Mouse (Mus musculus) gonadal fat pad, adult 2 months (tissue): ENCODE data around the gene Spata4. TPM values are rescaled to one million over a fixed set of nuclear protein-coding genes. Genes with fewer than 3 reads are reported as not detected.
"Not testable (repeated sequence)": the region's sequence is repeated elsewhere in the genome, so short reads cannot be mapped to it uniquely, and the experiment has no call there.

ENCODE experiments used
- DNase-seq: peaks from one replicate; pipeline ENCODE4 v3.0.0-alpha.2; 2012; ENCODE audit warnings: low read depth
- polyA plus RNA-seq: library from polyadenylated mRNA; depleted of rRNA; stranded (reverse); fragments of >200 nt; gene quantifications from 2 replicates; pipeline ENCODE4 v1.2.3, GENCODE M21; 2012; rRNA removed

The Spata4 gene
- polyA plus RNA-seq, result 0.88 and 1.2 TPM in 2 replicates

DNA sequence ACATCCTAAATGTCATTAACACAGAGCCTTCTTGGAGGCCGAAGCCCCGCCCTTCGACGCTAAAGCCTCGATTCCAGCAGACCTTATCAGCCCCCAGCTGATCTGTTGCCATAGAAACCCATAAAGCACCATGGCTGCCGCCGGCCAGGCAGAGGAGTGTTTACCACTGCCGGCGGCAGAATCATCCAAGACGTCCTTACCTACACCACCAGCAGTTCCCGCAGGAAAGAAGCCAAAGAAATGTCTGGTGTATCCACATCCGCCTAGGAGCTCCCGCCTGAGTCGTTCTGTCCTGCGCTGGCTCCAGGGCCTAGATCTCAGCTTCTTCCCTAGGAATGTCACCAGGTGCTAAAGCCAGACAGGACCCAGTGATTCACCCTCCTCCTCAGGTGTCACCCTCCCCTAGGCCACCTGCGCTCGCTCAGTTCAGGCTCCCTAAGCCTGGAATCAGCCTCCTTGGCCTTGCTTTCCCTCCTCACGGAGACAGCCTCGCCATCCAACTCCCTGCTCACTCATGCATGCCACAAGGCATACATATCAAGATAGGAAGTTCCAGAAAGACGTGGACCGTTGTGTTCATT, at the start of gene Spata4:
TSS of gene Spata4 (plus strand) at position 111 of the 581 bp plus-strand sequence.
- no peak for DNase-seq

- no peak for DNase-seq
These were observed 45.7 kb upstream of the Spata4 start for GRCm38 (mm10) chr8:54554921-54555320.

DNA sequence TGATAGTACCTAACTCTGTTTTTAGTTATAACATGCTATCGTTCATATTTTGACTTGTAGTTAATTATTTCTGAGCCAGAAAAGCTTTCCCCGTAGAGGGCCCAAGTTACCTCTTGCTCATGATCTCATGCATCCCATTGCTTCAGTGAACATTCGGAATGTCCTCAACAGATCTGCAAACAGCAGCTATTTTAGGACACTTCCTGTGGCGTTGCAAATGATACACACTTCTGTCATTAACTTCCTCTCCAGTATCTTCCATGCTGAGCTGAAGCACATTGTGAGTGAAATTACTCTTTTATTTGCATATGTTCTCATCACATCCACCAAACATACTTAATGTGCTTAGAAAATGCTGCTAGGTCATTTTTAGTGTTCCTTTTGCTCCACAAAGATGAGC, 38.4 kb upstream of the Spata4 start:
- no peak for DNase-seq

GRCm38 (mm10) chr8:54565181-54565580, 35.4 kb upstream of the Spata4 start:
- DNase-seq, result no peak

DNA sequence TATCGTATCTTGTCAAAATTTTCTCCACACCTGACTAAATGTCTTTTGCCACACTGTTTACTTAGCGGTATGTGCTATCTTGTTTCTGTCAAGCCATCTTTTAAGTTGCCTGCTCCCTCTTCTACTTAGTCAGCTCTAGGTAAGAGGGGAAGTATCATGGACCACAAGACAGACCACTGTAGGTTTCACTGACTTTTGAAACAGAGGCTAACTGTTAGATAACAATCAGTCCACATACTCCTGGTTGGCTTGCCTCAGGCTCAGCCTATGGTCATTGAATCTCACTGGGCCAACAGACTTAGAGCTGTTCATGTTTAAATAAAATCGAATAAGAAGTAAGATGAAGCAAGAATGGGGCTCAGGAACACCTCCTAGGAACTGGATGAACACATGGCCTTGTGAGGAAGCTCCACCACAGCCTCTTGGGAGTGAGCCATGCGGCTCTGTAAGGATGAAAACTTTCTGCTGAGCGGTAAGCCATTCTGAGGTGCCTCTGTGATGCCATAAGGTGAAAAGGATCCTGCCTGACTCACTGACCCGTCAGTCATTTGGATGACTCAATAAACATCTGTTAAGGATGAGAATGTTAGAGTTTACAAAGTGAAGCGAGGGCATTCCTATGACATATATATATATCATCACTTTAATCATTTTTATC, 34.8 kb upstream of the Spata4 start:
- no peak for DNase-seq

GRCm38 (mm10) chr8:54567168-54567567, 33.4 kb upstream of the Spata4 start:
- DNase-seq, result no peak

DNA sequence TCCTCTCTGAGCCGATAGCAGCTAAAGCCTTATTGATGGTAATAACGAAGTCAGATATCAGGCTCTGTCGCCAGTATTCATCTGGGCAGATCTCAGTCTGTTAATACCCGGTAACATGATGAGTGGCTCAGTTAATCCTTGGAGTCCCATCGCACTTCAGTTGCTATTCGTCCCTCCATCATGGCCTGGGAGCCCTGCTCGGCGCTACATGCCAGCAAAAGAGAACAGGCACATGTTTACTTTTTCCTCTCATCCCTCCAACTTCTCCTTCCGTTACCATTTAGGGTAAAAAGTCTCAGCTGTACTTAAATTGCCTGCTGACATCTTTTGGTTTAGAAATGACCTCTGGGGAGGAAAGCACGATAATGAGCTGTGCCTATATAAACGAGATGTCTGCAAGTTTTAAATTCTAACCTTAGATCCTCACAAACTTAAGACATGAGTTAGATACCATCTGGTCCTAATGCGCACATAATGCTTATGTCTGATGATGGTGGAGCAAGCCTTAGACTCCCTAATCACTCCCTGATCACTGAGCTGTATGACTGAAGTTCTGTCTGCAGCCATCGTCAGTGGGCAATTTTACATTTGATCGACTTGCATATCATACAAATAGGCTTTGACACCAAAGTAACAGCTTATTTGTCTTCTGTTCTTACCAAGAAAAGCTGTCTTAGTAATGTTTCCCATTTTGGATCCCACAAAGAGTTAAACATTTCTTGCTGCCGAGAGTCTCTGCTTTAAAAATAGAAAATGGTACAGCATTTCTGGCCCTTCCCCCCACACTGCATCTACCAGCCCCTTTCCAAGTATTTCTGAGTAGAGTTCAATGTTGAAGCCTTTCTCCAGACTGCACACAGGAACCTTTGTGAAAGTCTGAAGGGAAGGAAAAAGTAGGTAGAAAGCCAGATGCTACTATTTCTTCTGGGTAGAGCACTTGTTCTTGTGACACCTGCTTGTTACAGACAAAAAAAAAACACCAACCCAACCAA, 29.7 kb upstream of the Spata4 start:
- no peak for DNase-seq

- DNase-seq, result no peak
These were observed 19.1 kb upstream of the Spata4 start for GRCm38 (mm10) chr8:54581436-54581835.

DNA sequence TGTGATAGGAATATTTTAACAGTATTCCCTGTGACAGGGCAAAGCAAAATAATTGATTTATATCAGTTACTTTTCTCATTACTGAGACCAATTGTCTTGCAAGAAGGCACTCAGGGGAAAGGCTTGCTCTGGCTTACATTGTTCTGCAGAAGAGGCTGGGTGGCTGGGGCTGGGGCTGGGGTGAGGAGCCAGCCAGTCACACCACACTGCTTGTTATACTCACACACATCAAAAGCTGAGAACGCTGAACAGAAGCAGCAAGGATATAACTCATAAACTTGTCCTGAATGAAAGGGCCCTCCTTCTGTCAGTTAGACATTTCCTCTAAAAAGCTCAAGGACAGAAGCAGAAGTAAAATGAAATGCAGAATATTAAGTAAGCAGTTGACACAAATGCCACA, 17.7 kb upstream of the Spata4 start:
- no peak for DNase-seq

- DNase-seq, result no peak
These were observed 5.9 kb upstream of the Spata4 start for GRCm38 (mm10) chr8:54594634-54595033.

DNA sequence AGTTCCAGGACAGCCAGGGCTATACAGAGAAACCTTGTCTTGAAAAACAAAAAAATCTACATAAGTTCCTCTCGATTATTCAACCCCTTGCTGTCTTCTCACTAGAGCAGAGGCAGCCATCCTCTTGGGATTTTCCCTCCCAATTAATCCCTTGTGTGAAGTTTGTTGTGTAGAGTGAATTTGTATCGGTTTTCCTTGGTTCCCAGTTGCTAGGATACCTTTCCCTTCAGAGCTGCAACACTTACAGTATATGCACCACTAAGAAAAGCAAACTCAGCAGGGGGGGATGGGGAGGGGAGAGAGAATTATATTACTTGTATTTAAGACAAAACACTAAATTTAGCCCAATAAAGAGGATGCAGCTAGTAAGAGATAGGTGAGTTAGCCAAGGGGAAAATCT, 4.5 kb upstream of the Spata4 start:
- no peak for DNase-seq

- DNase-seq, result no peak
These were observed 3.6 kb upstream of the Spata4 start for GRCm38 (mm10) chr8:54596940-54597339.

DNA sequence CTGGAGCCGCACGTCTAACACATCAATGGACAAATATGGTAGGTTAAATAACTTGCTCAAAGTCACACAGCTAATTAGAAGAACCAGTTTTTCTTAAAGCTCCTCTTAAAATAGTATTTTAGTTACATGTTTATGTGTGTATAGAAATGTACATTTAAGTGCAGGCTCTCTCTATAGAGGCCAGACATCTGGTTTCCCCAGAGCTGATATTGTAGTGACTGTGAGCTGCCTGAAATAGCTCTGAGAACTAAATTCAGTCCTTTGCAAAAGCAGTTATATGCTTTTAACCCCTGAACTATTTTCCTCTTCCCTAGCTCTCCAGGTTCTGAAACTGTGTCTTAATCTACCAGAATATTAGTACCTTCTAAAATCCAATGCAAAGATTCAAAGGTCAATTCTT, 3.2 kb upstream of the Spata4 start:
- DNase-seq, result no peak

DNA sequence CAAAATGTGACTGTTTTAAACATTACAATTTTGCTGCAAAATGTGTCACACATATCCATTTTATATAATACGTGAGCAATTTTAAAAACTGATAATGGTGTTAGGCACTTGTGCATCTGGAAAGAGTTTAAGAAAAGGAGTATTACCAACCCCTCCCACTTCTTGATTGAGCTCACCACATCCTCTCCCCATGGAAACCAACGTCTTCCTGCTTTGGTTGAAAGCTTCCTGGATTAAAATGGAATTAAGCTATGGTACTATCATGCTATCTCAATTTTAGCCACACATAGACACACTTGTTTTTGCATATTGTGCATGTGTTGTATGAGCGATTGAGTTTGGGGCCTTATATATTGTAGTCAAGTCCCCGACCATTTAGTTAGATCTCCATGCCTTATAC, 2.9 kb downstream of the Spata4 start:
- DNase-seq, result no peak

DNA sequence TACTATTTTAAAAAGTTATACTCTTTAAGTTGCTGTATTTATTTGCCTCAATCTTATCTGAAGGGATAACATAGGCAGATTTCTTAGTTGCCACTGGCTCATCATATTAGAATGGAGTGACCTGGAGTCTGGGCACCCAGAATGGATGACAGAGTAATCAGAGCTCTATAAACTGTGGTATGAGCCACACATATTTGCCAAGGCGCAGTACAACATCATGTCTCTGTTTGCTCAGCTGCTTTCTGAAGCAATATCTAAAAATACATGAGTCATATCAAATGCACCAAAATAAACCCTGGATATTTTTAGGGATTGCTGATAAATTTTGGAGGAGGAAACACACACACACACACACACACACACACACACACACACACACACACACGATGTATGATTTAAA, 8.8 kb downstream of the Spata4 start:
- no peak for DNase-seq

DNA sequence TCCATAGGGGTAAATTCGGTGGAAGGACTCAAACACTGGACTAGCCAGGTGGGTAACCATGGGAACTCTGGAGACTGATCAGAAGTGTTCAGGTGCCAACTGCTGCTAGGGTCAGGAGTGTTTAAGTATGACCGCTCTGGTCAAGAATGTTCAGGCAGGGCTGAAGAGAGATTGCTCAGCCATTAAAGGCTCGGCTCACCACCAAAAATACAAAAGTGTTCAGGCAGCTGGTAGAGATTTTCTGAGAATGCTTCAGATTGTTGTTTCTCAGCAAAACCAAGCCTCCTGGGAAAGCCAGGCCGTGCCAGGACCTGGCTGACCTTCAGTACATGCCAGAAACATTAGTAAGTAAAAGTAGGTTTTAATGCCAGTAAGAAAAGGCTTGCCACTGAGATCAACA, 9.7 kb downstream of the Spata4 start:
- DNase-seq, result no peak

DNA sequence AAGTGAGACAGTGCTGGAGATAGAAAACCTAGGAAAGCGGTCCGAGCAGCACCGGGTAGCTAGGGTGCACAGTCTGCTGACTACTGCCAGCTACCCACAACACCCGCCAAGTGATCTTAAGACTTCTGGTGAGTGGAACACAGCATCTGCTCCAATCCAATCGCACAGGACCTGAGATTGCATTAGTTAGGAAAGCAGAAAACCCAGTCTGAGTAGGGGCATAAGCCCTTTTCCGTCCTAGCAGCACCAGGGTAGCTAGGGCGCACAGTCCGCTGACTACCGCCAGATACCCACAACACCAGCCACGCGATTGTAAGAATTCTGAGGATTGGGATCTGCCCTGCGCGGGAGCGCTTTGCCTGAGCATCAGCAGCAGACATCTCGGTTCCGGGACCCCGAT, 16.1 kb downstream of the Spata4 start:
- not testable (repeated sequence) for DNase-seq

GRCm38 (mm10) chr8:54638634-54639033, 38.1 kb downstream of the Spata4 start:
- no peak for DNase-seq
